Mouse (Mus musculus): ENCODE results near the gene Actl7b.

Gene Actl7b

GRCm38 (mm10) chr4:56702234-56702633, 39.0 kb downstream of the Actl7b start:
- no peak for DNase-seq

DNA sequence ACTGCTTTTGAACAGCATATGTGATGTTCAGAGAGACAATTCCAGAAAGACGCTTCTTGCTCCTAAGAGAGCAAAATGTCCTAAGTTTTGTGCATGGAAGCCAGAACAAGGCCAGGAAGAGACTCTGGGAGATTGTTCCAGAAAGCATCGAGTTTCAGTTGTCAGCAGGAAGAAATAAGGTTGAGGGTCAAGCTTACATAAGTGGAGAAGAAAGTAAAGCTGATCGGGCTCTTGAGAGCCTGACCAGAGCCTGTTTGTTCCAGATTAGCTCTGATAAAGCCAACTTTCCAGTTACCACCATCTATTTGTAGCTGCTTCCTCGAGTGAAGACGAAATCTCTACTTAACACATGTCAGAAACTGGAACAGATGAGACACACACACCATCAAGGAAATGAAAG, 42.6 kb downstream of the Actl7b start:
- DNase-seq, result no peak

DNA sequence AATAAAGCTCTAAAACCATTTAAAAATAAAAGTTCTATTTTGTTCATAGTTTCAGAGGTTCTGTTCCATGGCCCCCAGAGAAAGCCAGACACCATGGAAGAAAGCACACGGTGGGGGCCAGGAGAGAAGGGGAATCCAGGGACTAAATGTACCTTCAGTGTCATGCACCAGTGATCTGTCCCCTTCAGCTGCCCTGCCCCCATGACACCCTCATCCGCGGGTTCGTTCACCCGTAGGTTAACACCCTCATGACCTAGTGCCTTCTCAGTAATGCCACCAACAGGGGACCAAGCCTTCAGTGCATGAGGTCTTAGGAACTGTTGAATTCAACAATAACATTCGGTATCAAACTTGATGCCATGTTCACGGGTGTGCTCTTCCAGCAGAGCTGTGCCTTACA, 44.8 kb downstream of the Actl7b start:
- no peak for DNase-seq

Data from thymus, postnatal 36 days (tissue).